Mouse (Mus musculus) megakaryocyte, embryonic 14.5 days (primary cell): ENCODE measurements around the gene Cadps.

ENCODE experiments used
- FLI1 ChIP-seq: IDR thresholded peaks from 2 replicates; pipeline ENCODE4 v1.6.1; 2012; ENCODE audit warnings: low read length, inconsistent platforms, mixed read lengths
- GATA1 ChIP-seq: IDR thresholded peaks from 3 replicates; pipeline ENCODE4 v1.6.1; 2012; ENCODE audit warnings: mixed read lengths, low read length, inconsistent platforms, borderline replicate concordance

- TF ChIP-seq GATA1 (no peak), FLI1 (no peak)
Measured at GRCm38 (mm10) chr14:12393271-12393861, 429.5 kb downstream of the Cadps start.
